Mouse (Mus musculus): ENCODE measurements around the gene Rapgef4.

DNA sequence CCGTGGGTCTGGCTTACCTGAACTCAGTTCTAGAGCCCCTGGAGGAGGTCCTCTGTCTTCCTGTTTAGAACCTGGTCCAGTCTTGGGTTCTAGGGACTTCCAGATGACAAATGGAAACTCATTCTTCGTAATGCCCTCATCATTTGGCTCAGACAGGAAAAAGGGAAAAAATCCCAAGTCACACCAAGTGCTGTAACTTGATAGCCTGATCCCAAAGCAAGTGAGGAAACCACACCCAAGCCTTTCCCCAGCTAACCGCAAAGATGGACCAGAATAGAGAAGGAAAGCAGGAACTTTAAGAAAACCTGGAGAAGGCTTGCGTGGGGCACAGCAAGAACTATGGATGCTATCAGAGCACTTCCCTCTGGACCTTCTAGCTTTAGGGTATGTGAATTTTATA is 167.6 kb downstream of the Rapgef4 start:
- TF ChIP-seq CTCF (IDR thresholded peaks at IDR 0.05; ENCODE audit: borderline replicate concordance, control insufficient read depth, extremely low read depth, insufficient read depth, low read length, poor library complexity) (no peak), POLR2A (IDR thresholded peaks at IDR 0.05; ENCODE audit: control insufficient read depth, extremely low read depth, insufficient read depth, low read length, poor library complexity) (no peak)

Measured in thymus, adult 2 months (tissue).